Mouse (Mus musculus) forebrain, embryonic 12.5 days (tissue): ENCODE measurements around the gene Fndc4. TPM values are rescaled to one million over a fixed set of nuclear protein-coding genes. Genes with fewer than 3 reads are reported as not detected.

Source experiments
- ATAC-seq: fragments of 200-750 bp; cut with Nextera tagmentation; 2 replicates; pipeline ENCODE4 v1.8.0; 2017; ENCODE audit warnings: moderate TSS enrichment; ENCODE audit not compliant: low FRiP score
- H3K27ac ChIP-seq: fragments of 300-500 bp; sonication (generic); 2 replicates; pipeline ENCODE4 v1.5.1; 2016; ENCODE audit warnings: mild to moderate bottlenecking
- H3K27me3 ChIP-seq: fragments of 300-500 bp; sonication (generic); 2 replicates; pipeline ENCODE4 v1.6.1; 2016; ENCODE audit warnings: mild to moderate bottlenecking
- H3K36me3 ChIP-seq: fragments of 300-500 bp; sonication (generic); replicated peaks from 2 replicates; pipeline ENCODE4 v1.6.1; 2016; ENCODE audit warnings: mild to moderate bottlenecking
- H3K4me1 ChIP-seq: fragments of 300-500 bp; sonication (generic); 2 replicates; pipeline ENCODE4 v1.6.1; 2016
- H3K4me2 ChIP-seq: fragments of 300-500 bp; sonication (generic); 2 replicates; pipeline ENCODE4 v1.6.1; 2016; ENCODE audit warnings: mild to moderate bottlenecking, moderate library complexity
- H3K4me3 ChIP-seq: fragments of 300-500 bp; sonication (generic); replicated peaks from 2 replicates; pipeline ENCODE4 v1.5.1; 2016; ENCODE audit warnings: mild to moderate bottlenecking
- H3K9ac ChIP-seq: fragments of 300-500 bp; sonication (generic); 2 replicates; pipeline ENCODE4 v1.6.1; 2016; ENCODE audit warnings: mild to moderate bottlenecking
- H3K9me3 ChIP-seq: fragments of 300-500 bp; sonication (generic); 2 replicates; pipeline ENCODE4 v1.6.1; 2016
- WGBS: fragments of 180-500 bp; shearing (Covaris S2); methylation state at CpG from one replicate; pipeline ENCODE4 v1.1.7; 2016; 5-methylcytosine and 5-hydroxymethylcytosine counted together
- polyA plus RNA-seq: library from polyadenylated mRNA; unstranded; fragments of >200 nt; fragmentation: Nextera tagmentation; extraction: Ambion mirVana; gene quantifications from 2 replicates; pipeline ENCODE4 v1.2.1, GENCODE M21; 2016

The Fndc4 gene
- polyA plus RNA-seq, result 62.2 and 66.3 TPM in 2 replicates

GRCm38 (mm10) chr5:31295606-31296141, at the start of gene Fndc4:
TSS of gene Fndc4 (minus strand) at chr5:31296080.
- H3K36me3 ChIP-seq, result peaks cover 11% of the 10 kb centered on the region
- ATAC-seq, result peak; percentile 85
- WGBS, result under 1% methylated on average over 39 of the region's 46 CpGs

GRCm38 (mm10) chr5:31328255-31328654, 32.4 kb upstream of the Fndc4 start:
- H3K27me3 ChIP-seq, result no peaks in the 10 kb centered on the region
- H3K9ac ChIP-seq, result no peak overlapping the region
- WGBS, result 36% methylated on average over 7 of the region's 7 CpGs
- ATAC-seq, result no peak
- no peak overlapping the region for H3K4me3 ChIP-seq
- H3K9me3 ChIP-seq, result 0 out of 2 replicates have a peak, but pooled peaks cover 3% of the 10 kb centered on the region
- H3K36me3 ChIP-seq, result no peaks in the 10 kb centered on the region
- no peak overlapping the region for H3K27ac ChIP-seq
- no peak overlapping the region for H3K4me2 ChIP-seq
- H3K4me1 ChIP-seq, result no peaks in the 10 kb centered on the region

More at GRCm38 (mm10) chr5:31295606-31296141, at the start of gene Fndc4:
- Histone ChIP-seq H3K9me3 (no peaks in the 10 kb centered on the region), H3K4me1 (peaks cover 26% of the 10 kb centered on the region), H3K4me3 (peak within 1 kb of the TSS; percentile 92), H3K9ac (peak within 1 kb of the TSS; percentile 99), H3K27me3 (no peaks in the 10 kb centered on the region; the same call in 1 of the 2 replicates), H3K27ac (peak within 1 kb of the TSS; percentile 77), H3K4me2 (peak within 1 kb of the TSS; percentile 97)

GRCm38 (mm10) chr5:31326850-31327249, 31.0 kb upstream of the Fndc4 start:
- Histone ChIP-seq H3K9ac (no peak overlapping the region), H3K27ac (no peak overlapping the region), H3K36me3 (no peaks in the 10 kb centered on the region), H3K9me3 (no peaks in the 10 kb centered on the region), H3K27me3 (no peaks in the 10 kb centered on the region), H3K4me2 (no peak overlapping the region), H3K4me3 (no peak overlapping the region), H3K4me1 (no peaks in the 10 kb centered on the region)
- ATAC-seq, result no peak
- WGBS, result 14% methylated on average over 5 of the region's 5 CpGs

DNA sequence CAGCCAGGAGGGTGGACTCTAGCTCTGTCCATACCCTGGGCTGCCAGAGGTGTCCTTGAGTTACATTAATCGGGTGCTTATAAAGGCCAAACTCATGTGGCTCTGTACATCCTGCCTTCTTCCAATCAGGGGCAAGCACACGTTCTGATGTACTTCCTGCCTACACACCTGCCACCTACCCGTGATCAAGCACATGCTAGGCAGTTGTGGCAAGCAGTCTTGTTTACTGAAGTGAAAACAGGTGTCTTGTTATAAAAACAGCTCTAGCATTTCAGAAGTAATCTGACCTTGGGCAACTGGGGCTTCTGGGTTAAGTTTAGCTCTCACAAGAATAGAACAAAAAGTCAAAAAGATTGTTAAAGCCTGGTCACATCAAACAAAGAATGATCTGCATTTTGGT, 28.2 kb upstream of the Fndc4 start:
- ATAC-seq, result no peak
- Histone ChIP-seq H3K27me3 (no peaks in the 10 kb centered on the region), H3K9me3 (no peaks in the 10 kb centered on the region), H3K36me3 (no peaks in the 10 kb centered on the region), H3K9ac (no peak overlapping the region), H3K27ac (no peak overlapping the region), H3K4me1 (no peaks in the 10 kb centered on the region), H3K4me2 (no peak overlapping the region), H3K4me3 (no peak overlapping the region)
- 74% methylated on average over 3 of the region's 3 CpGs for WGBS

DNA sequence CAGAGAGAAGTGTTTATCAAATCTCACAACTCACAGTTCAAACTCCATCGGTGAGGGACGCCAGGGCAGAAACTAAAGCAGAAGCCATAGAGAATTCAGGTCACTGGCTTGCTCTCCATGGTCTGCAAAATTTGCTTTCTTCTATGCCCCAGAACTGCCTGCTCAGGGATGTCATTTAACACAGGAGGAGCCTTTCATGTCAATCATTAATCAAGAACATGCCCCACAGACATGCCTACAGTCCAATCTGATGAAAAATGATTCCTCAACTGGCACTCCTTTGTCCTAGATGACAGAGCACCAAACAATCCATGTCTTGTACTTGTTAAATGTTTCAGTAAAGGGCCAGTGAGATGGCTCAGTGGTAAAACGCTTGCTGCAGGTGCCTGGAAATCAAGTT, 26.9 kb upstream of the Fndc4 start:
- no peaks in the 10 kb centered on the region for H3K36me3 ChIP-seq
- H3K4me3 ChIP-seq, result no peak overlapping the region
- no peak for ATAC-seq
- H3K4me1 ChIP-seq, result no peaks in the 10 kb centered on the region
- H3K27ac ChIP-seq, result no peak overlapping the region
- no peak overlapping the region for H3K9ac ChIP-seq
- WGBS, result 88% methylated on average over 3 of the region's 3 CpGs
- no peak overlapping the region for H3K4me2 ChIP-seq
- H3K27me3 ChIP-seq, result no peaks in the 10 kb centered on the region
- H3K9me3 ChIP-seq, result no peaks in the 10 kb centered on the region

- Histone ChIP-seq H3K4me1 (no peaks in the 10 kb centered on the region), H3K4me3 (no peak overlapping the region), H3K36me3 (no peaks in the 10 kb centered on the region), H3K4me2 (no peak overlapping the region), H3K27ac (no peak overlapping the region), H3K9ac (no peak overlapping the region), H3K9me3 (no peaks in the 10 kb centered on the region), H3K27me3 (no peaks in the 10 kb centered on the region)
- ATAC-seq, result no peak
- WGBS, result 89% methylated on average over 8 of the region's 8 CpGs
These were observed 16.9 kb upstream of the Fndc4 start for GRCm38 (mm10) chr5:31312806-31313205.

DNA sequence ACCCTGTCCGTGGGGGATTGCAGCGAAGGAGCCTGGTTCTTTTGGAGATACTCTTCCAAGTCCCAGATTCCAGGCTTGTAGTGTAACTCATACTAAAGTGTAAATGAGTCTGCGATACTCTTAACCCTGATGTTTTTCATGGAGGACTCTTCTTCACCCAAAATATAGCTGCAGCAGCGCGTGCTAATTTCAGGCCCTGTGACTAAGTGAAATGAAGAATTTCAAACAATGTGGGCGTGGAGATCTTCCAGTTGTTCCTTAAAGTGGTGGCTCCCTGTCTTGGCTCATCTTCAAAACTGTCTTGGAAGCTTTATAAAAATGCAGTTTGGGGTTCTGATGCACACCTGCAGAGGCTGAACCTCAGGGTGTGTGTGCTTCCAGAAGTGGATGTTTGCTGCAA, 7.2 kb upstream of the Fndc4 start:
- Histone ChIP-seq H3K36me3 (no peaks in the 10 kb centered on the region), H3K9me3 (no peaks in the 10 kb centered on the region), H3K4me3 (no peak overlapping the region), H3K4me2 (no peak overlapping the region), H3K27me3 (no peaks in the 10 kb centered on the region), H3K9ac (no peak overlapping the region), H3K4me1 (no peaks in the 10 kb centered on the region), H3K27ac (no peak overlapping the region)
- no peak for ATAC-seq
- WGBS, result 88% methylated on average over 6 of the region's 6 CpGs

DNA sequence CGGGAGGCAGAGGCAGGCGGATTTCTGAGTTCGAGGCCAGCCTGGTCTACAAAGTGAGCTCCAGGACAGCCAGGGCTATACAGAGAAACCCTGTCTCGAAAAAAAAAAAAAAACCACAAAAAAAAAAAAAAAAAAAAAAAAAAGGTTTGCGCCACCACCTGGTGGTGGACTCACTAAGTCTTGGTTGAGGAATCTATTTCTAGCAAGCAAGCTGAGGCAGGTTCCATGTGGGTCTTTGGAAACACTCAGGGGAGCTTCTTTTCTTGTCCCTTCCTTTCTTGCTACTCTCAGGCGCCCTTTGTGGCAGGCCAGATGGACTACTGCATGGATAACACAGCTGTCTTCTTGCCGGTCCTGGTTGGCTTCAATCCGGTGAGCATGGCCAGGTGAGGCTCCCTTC, 6.0 kb upstream of the Fndc4 start:
- no peaks in the 10 kb centered on the region for H3K9me3 ChIP-seq
- H3K9ac ChIP-seq, result no peak overlapping the region
- ATAC-seq, result no peak
- no peaks in the 10 kb centered on the region; the same call in 1 of the 2 replicates for H3K27me3 ChIP-seq
- H3K4me2 ChIP-seq, result no peak overlapping the region
- H3K4me3 ChIP-seq, result no peak overlapping the region
- H3K4me1 ChIP-seq, result no peaks in the 10 kb centered on the region
- no peak overlapping the region for H3K27ac ChIP-seq
- 77% methylated on average over 8 of the region's 8 CpGs for WGBS
- H3K36me3 ChIP-seq, result no peaks in the 10 kb centered on the region

DNA sequence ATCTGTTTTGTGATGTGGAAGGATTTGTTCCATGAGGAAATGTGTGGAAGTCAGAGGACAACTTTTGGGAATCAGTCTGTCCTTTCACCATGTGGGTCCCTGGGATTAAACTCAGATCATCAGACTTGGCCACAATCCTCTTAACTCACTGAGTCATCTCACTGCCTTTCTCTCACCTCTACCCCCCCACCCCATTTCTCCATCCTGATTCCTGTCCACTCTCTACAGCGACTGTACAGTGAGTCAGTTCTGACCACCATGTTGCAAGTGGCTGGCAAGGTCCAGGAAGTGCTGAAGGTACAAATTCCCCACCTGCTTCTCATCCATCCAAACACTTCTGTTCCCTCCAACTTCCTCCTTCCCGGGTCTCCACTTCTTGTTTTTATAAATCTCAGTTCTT, 2.6 kb upstream of the Fndc4 start:
- H3K27ac ChIP-seq, result no peak overlapping the region
- H3K27me3 ChIP-seq, result no peaks in the 10 kb centered on the region; the same call in 1 of the 2 replicates
- H3K9ac ChIP-seq, result no peak overlapping the region
- H3K36me3 ChIP-seq, result peaks cover 2% of the 10 kb centered on the region; the same call in 1 of the 2 replicates
- H3K4me2 ChIP-seq, result no peak overlapping the region
- no peaks in the 10 kb centered on the region for H3K9me3 ChIP-seq
- H3K4me1 ChIP-seq, result peaks cover 19% of the 10 kb centered on the region
- WGBS, result 79% methylated on average over 2 of the region's 2 CpGs
- ATAC-seq, result no peak
- no peak overlapping the region for H3K4me3 ChIP-seq

DNA sequence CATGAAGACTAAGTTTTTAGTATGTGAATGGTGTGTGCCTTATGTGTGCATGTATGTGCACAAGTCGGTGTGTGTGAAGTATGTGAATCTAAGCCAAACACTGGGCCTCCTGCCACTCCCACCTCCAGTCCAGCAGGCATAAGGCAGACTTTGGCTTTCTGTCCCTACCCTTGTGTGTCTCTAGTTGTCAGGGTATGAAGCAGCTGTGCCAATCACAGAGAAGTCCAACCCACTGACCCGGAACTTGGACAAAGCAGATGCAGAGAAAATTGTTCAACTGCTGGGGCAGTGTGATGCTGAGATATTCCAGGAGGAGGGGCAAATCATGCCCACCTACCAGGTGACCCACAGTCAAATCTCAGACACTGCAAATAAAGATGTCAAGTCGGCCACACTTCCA, 2.1 kb upstream of the Fndc4 start:
- ATAC-seq, result no peak
- Histone ChIP-seq H3K36me3 (peaks cover 7% of the 10 kb centered on the region), H3K27me3 (no peaks in the 10 kb centered on the region; the same call in 1 of the 2 replicates), H3K27ac (no peak overlapping the region), H3K4me2 (no peak overlapping the region), H3K4me3 (no peak overlapping the region), H3K9ac (no peak overlapping the region), H3K4me1 (peaks cover 19% of the 10 kb centered on the region), H3K9me3 (no peaks in the 10 kb centered on the region)
- 89% methylated on average over 3 of the region's 3 CpGs for WGBS

DNA sequence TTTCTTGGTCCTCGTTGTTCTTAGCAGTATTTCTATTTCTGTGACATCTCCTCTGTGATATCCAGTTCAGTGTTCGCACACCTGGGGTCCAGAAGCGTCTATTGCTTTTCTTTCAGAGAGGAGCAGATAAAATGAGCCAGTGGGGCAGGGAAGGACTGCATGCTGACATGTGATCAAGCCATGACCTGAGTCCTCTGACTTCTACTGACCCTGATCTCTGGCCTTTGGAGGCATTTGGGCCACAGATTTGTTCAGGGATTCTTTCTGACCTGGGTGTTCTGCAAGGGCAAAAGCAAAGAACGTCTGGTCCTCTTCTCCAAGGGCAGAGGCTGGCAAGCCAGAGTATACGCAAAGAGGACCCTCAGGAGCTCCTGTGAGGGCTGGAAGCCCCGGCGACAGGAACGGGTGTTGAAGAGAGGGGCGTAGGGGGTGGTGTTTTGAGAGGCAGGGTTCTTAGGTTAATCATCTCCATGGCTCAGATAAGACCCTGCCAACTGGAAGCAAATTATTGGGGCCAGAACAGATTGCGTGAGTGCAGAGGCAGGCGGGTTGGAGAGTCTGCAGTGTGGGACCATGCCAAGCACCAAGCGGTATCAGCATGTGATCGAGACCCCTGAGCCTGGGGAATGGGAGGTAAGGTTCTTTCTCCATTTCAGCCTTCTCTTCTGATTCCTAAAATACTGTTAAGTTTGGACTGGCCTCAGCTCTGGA, 1.3 kb upstream of the Fndc4 start, which contains the start of gene Gckr:
Gene Gckr (plus strand): TSS at position 397 of the 711 bp plus-strand sequence.
- WGBS, result 84% methylated on average over 13 of the region's 13 CpGs

GRCm38 (mm10) chr5:31294964-31295605, 795 bp downstream of the Fndc4 start:
- peak overlapping the region; percentile 97 for H3K4me2 ChIP-seq
- H3K27ac ChIP-seq, result peak overlapping the region; percentile 77
- no peaks in the 10 kb centered on the region for H3K9me3 ChIP-seq
- WGBS, result 5% methylated on average over 29 of the region's 29 CpGs
- peaks cover 11% of the 10 kb centered on the region for H3K36me3 ChIP-seq
- ATAC-seq, result no peak; the same call in 1 of the 2 replicates
- peaks cover 31% of the 10 kb centered on the region for H3K4me1 ChIP-seq
- H3K27me3 ChIP-seq, result no peaks in the 10 kb centered on the region; the same call in 1 of the 2 replicates
- peak overlapping the region; percentile 92 for H3K4me3 ChIP-seq
- peak overlapping the region; percentile 99 for H3K9ac ChIP-seq

More for the DNA sequence above, 1.3 kb upstream of the Fndc4 start, which contains the start of gene Gckr:
- Histone ChIP-seq H3K36me3 (peaks cover 11% of the 10 kb centered on the region), H3K4me3 (no peak within 1 kb of the TSS), H3K4me1 (peaks cover 19% of the 10 kb centered on the region), H3K27me3 (no peaks in the 10 kb centered on the region; the same call in 1 of the 2 replicates), H3K27ac (no peak within 1 kb of the TSS), H3K4me2 (peak within 1 kb of the TSS; percentile 97), H3K9me3 (no peaks in the 10 kb centered on the region), H3K9ac (peak within 1 kb of the TSS; percentile 99)
- ATAC-seq, result no peak
